Mouse (Mus musculus): ENCODE results near the gene Zfp282. TPM values are rescaled to one million over a fixed set of nuclear protein-coding genes. Genes with fewer than 3 reads are reported as not detected.
"Not testable (repeated sequence)": the region's sequence is repeated elsewhere in the genome, so short reads cannot be mapped to it uniquely, and the experiment has no call there.

Gene Zfp282
- 1 to 10 TPM; 2.5 to 3.2 TPM for polyA plus RNA-seq (2017; shearing (Covaris generic))

DNA sequence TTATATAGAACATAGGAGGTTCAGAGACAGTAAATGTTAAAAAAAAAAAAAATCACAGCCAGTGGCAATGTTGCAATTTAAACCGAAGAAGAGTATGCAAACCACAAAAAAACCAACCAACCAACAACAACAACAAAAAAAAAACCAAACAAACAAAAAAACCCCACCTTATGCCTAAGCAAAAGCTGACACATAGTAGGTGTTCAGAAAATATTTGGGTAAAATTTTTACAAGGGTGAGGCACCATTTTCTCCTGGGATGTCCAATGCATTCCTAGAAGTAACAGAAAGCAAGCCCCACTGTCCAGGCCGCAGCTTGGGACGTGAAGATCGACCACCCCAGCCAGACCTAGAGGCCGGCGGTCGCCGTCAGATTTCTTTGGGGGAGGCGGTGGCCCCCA is at the start of gene Zfp282:
Gene Zfp282, plus strand, starts transcription at position 147 of the 400 bp plus-strand sequence.
- peak; percentile 8 for ATAC-seq

DNA sequence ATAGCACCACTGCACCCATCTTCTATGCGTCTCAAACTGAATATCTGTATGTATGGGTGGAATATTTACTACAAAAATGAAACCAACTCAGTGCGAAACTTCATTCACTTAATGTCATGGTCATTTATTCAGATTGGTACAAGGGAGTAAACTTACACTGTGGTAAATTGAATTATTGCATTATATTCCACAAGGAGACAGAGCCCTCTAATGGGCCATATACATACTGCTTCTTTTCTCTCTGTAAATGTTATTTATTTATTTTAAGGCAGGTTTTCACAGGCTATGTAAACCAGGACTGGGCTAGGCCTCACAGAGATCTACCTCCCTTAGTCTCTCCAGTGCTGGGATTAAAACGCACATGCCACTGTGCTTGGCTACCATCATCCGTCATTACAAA is 49.5 kb upstream of the Zfp282 start:
- ATAC-seq = no peak

DNA sequence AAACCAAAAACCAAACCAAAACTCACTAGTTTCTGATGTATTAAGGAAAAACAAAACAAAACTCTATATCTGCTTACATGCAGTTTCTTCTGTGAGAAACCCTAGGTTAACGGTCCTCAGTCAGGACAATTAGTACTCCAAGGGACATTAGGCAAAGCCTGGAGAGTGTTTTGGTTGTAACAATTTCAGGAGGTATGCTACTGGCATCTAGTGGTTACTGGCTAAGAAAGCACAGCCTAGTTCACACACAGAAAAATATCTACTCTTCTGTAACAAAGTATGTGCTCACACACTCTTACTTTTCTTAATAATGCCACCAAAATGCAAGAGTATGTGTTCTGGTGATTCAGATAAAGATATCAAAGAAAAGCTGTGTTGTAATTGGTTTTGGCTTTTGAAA is 48.1 kb upstream of the Zfp282 start:
- no peak for ATAC-seq

GRCm38 (mm10) chr6:47830104-47831078 is 46.6 kb upstream of the Zfp282 start, which contains the start of gene Zfp786:
Zfp786 (minus strand) TSS chr6:47830867.
- ATAC-seq = peak; percentile 91

DNA sequence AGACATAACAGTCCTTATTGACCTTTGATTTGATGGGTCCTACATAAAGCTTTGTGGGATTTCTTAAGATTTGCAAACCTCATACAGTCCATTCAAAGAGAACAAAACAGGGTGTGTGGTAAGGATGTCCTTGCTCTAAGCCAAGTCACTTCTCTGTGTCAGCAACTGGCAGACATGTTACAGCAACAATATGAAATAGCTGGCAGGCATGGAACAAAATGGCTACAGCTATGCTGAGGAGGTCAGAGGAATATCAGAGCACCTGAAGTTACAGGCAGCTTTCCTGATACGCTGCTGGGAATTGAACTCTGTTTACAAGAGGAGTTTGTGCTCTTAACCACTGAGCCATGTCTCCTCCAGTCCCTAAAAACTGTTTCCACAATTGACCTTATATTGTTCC is 44.8 kb upstream of the Zfp282 start:
- no peak for ATAC-seq

DNA sequence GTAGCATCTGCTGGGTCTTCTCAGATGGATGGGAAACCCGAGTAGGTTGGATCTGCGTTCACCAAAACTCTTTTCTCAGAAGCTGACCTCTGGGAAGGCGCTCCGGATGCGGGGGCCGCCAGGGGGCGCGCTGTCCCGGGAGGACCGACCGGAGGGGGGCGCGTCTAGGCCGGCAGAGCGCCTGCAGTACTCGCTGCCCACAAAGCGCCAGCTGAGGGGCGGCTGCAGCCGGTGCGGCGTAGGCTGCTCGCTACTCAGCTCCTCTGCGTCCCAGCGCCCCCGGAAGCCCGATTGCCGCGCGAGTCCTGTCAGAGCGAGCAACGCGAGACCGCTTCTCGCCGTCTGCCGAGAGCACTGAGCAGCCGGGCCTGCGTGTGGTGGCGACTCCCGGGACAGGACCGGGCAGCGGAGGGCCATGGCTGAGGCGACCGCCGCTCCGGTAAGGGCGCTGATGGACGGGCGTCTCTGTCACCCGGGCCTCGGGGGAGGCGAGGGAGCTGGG is 41.5 kb upstream of the Zfp282 start, which contains the start of gene Zfp398:
Gene Zfp398, plus strand, starts transcription at position 180 of the 502 bp plus-strand sequence.
- peak; percentile 92 for ATAC-seq

GRCm38 (mm10) chr6:47835984-47836521 is 41.0 kb upstream of the Zfp282 start:
- ATAC-seq = peak; percentile 44

GRCm38 (mm10) chr6:47837630-47838029 is 39.4 kb upstream of the Zfp282 start:
- ATAC-seq = no peak

DNA sequence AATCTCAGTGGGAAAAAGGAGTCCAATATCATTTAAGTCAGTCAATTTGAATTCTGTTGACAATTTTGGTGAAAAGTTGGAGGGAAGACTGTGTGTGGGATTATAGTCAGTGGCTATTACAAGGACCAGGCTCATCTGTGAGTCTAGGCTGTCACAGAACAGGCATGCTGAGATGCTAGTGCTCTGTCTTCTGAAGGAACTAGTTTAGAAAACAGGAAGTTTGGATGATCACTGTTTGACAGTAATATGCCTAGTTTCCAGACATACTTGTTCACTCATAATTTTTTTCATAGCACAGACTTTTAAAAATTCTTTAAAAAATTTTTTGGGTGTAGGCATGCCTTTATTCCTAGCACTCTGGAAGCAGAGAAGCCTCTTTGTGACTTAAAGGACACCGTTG is 35.9 kb upstream of the Zfp282 start:
- ATAC-seq = no peak

- no peak for ATAC-seq
Observed at GRCm38 (mm10) chr6:47841831-47842230, 35.2 kb upstream of the Zfp282 start.

DNA sequence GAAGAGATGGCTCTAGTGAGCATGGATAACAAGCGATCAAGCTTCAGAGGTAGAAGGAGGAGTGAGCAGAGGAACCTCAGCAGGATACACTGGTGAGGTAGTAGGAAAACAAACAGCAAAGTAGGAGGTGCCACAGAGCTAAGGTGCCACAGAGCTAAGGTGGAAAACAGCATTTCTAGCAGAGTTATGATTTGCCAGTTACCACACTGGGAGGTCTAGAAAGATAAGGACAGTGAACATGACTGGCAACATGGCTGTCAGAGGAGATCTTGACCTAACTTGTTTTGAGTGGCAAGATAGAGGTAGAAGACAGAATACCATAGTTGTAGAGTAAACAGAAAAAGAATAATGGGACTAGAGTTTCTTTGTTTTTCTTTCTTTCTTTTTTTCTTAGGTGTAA is 34.7 kb upstream of the Zfp282 start:
- ATAC-seq = no peak

GRCm38 (mm10) chr6:47845779-47846178 is 31.2 kb upstream of the Zfp282 start:
- no peak for ATAC-seq

GRCm38 (mm10) chr6:47857241-47857640 is 19.8 kb upstream of the Zfp282 start:
- ATAC-seq = no peak

GRCm38 (mm10) chr6:47857729-47858128 is 19.3 kb upstream of the Zfp282 start:
- not testable (repeated sequence) for ATAC-seq

- no peak for ATAC-seq
Observed at GRCm38 (mm10) chr6:47872266-47872665, 4.7 kb upstream of the Zfp282 start.

- ATAC-seq = peak; percentile 79
Observed at GRCm38 (mm10) chr6:47877461-47878132, 593 bp downstream of the Zfp282 start.

- peak; percentile 16 for ATAC-seq
Observed at GRCm38 (mm10) chr6:47878133-47878514, 1.1 kb downstream of the Zfp282 start.

DNA sequence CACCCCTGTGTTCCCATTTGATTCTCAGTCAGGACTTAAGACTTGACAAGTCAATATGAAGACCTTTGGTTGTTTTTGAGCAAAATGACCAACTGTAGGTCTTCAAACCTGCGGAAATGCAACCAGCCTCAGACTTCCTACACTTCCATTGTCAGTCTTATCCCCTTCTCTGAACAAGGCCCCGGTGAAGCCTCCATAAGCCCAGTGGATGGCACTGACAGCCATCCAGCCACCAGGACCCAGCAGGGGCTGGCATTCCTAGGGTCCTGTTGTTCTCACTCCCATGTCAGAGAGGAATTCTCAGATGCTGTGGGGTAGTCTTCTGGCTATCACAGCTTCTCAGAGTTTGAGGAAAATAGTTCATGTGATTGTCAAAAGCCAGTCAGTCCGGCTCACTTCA is 1.6 kb downstream of the Zfp282 start:
- no peak for ATAC-seq

DNA sequence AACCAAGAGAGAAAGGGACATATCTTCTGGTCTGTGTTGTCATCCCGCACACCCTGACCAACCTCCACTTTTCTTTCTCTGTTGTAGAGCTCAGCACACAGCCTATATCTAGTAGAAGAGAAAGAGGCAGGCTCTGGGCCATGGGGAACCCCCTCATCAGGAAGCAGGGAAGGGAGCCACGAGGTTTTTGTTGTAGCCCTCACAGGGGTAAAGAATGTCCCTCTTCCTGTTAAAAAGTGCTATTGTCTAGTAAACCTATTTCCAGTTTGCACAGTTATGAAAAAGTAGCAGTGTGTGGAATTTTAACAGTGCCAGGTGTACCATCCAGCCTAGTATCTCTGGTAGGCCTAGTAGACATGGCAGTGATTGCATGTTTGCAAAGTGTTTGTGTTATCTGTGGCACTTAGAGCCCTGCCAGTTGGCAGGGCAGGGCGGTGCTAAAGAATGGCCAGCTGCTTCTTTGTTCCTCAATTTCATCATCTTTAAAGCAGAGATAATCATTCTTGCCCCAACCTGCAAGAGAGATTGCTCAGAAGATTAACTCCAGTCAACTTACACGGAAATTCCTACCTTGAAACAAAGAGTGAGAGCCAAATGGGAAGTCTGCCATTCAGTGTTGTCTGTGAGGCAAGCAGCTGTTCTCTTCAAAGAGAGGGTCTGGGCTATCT is 2.2 kb downstream of the Zfp282 start:
- no peak for ATAC-seq

- no peak for ATAC-seq
Observed at GRCm38 (mm10) chr6:47880166-47880565, 3.2 kb downstream of the Zfp282 start.

- ATAC-seq = no peak
Observed at GRCm38 (mm10) chr6:47888812-47889383, 11.9 kb downstream of the Zfp282 start.

- ATAC-seq = no peak
Observed at GRCm38 (mm10) chr6:47899416-47899815, 22.4 kb downstream of the Zfp282 start.
